Mouse (Mus musculus) kidney, adult 2 months (tissue): ENCODE results near the gene Slpi.

Experiments
- CTCF ChIP-seq: fragments of 200-500 bp; conservative IDR thresholded peaks from 2 replicates; pipeline ENCODE4 v1.5.1; 2011; ENCODE audit warnings: low read depth, mild to moderate bottlenecking, control low read depth, low read length, moderate library complexity, mixed read lengths; ENCODE audit not compliant: insufficient read depth, insufficient read length
- POLR2A ChIP-seq: fragments of 200-500 bp; IDR thresholded peaks from one replicate; pipeline ENCODE4 v1.6.1; 2011; ENCODE audit warnings: low read depth, low read length, control low read depth

GRCm38 (mm10) chr2:164417198-164417597, 28.3 kb upstream of the Slpi start:
- peak; percentile 59 for TF ChIP-seq CTCF
- no peak for TF ChIP-seq POLR2A
